Mouse (Mus musculus): ENCODE results near the gene Vmn1r17. TPM values are rescaled to one million over a fixed set of nuclear protein-coding genes. Genes with fewer than 3 reads are reported as not detected.
"Not testable (repeated sequence)": the region's sequence is repeated elsewhere in the genome, so short reads cannot be mapped to it uniquely, and the experiment has no call there.

Gene Vmn1r17
- polyA plus RNA-seq (2015; fragmentation: Nextera tagmentation; extraction: Ambion mirVana), result not detected in 2 replicates

DNA sequence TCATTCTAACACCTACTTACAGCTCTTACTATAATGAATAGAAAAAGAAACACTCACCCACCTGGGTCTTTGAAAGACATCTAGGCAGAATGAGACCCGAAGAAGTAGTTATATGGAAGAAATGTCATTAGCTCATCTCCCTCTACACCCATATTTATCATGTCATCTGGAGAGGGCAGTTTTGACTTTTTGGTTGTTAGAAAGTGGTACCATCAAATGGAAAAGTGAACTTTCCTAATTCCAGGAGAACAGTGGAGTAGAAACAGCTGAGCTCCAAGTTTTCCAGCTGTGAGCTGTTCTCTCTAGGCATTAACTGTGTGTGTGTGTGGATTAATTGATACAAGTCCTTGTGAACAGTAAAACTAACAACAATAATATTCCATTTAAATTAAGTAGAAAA, at the start of gene Vmn1r17:
TSS of gene Vmn1r17 (minus strand) at position 101 of the 400 bp plus-strand sequence.
- 96% methylated on average over 1 of the region's 1 CpGs for WGBS
- H3K27ac ChIP-seq, result no peak within 1 kb of the TSS
- no peak for ATAC-seq (replicated peaks; ENCODE audit: low FRiP score)
- no peak within 1 kb of the TSS for H3K4me2 ChIP-seq
- H3K36me3 ChIP-seq, result no peaks in the 10 kb centered on the region
- no peaks in the 10 kb centered on the region for H3K9me3 ChIP-seq (replicated peaks)
- no peak within 1 kb of the TSS for H3K9ac ChIP-seq
- no peaks in the 10 kb centered on the region for H3K4me1 ChIP-seq
- no peaks in the 10 kb centered on the region for H3K27me3 ChIP-seq
- H3K4me3 ChIP-seq (replicated peaks), result no peak within 1 kb of the TSS

DNA sequence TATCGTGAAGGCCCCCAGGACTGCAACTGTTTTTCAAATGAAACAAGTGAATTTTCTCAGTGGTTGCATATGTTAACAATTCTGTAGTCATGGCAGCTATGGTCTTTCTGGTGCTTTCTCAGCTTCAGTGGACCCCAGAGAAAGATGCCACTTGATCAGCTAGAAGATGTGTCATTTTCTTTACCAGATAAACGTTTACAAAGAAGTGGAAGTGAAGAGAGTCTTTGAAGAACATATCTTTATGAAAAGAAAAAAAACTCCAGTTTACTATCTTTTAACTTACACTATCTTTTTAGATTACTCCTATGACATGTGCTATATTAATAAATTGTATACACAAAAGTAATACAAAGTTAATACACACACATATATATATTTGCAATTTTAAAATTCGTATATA, 40.0 kb upstream of the Vmn1r17 start, which contains the start of gene Vmn1r19:
TSS of gene Vmn1r19 (plus strand) at position 301 of the 400 bp plus-strand sequence.
- not testable (repeated sequence) for H3K4me1 ChIP-seq; H3K27ac ChIP-seq; H3K9me3 ChIP-seq (replicated peaks); H3K4me2 ChIP-seq; H3K27me3 ChIP-seq; H3K4me3 ChIP-seq (replicated peaks); ATAC-seq (replicated peaks; ENCODE audit: low FRiP score); H3K36me3 ChIP-seq; H3K9ac ChIP-seq
- 71% methylated on average over 3 of the region's 3 CpGs for WGBS

DNA sequence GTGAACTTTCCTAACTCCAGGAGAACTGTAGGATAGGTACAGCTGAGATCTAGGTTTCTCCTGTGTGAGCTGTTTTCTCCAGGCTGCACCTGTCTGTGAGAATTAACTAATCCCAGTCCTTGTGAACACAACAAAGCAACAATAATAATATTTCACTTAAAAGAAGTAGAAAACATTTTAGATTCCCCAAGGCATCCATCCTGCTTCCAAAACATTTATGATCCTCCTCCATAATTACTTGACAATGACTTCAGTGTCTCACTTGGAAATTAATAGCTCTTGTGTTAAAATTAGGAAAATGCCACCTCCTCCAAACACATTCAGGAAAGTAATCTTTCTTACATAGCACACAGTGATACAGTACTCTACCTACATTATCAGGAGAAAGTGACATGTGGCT, 32.2 kb upstream of the Vmn1r17 start, which contains the start of gene Vmn1r18:
TSS of gene Vmn1r18 (minus strand) at position 101 of the 400 bp plus-strand sequence.
- H3K4me1 ChIP-seq, result no peaks in the 10 kb centered on the region
- H3K9me3 ChIP-seq (replicated peaks), result no peaks in the 10 kb centered on the region
- H3K4me2 ChIP-seq, result no peak within 1 kb of the TSS
- no peak for ATAC-seq (replicated peaks; ENCODE audit: low FRiP score)
- no peak within 1 kb of the TSS for H3K9ac ChIP-seq
- no peak within 1 kb of the TSS for H3K4me3 ChIP-seq (replicated peaks)
- no peaks in the 10 kb centered on the region for H3K27me3 ChIP-seq
- H3K36me3 ChIP-seq, result no peaks in the 10 kb centered on the region
- no peak within 1 kb of the TSS for H3K27ac ChIP-seq

DNA sequence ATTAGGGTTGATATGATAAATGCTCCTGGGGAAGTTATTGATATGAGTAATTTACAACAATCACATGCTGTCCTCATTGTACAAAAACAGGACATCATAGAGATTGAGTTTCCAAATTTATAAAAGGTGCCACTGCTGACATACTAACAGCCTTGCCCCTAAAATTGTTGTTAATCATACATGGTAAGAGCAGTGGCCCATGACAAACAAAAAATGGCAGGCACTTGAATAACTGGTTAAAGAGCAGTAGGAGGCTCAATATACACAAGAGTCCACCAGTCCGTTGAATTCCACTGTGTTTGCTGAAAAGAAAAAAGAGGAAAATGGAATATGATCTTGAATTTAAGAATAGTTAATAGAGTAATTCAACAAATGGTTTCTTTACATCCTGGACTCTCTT, 4.0 kb upstream of the Vmn1r17 start:
- no peak overlapping the region for H3K27ac ChIP-seq
- no peak overlapping the region for H3K4me2 ChIP-seq
- WGBS, result 92% methylated on average over 1 of the region's 1 CpGs
- no peak overlapping the region for H3K9ac ChIP-seq
- H3K9me3 ChIP-seq (replicated peaks), result no peaks in the 10 kb centered on the region
- no peaks in the 10 kb centered on the region for H3K4me1 ChIP-seq
- no peaks in the 10 kb centered on the region for H3K27me3 ChIP-seq
- no peaks in the 10 kb centered on the region for H3K36me3 ChIP-seq
- no peak overlapping the region for H3K4me3 ChIP-seq (replicated peaks)
- ATAC-seq (replicated peaks; ENCODE audit: low FRiP score), result no peak

DNA sequence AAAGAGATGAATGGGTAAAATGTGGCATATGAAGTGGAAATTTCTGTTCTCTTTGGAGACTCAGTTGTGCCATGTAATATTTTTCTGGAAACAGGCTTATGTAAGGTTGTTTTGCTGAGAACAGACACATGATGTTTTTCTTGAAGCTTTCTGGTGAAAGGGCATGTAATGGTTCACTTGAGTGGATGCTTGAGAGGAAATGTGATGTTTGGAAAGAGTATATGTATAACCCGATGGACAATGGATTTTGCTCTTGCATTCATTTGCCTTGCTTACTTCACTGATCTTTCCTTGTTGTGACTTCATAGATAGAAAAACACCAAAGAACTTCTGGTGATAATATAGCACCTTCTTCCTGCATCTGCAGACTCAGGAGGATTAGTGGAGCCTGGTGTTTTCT, 2.3 kb upstream of the Vmn1r17 start:
- not testable (repeated sequence) for H3K9ac ChIP-seq; H3K4me3 ChIP-seq (replicated peaks); ATAC-seq (replicated peaks; ENCODE audit: low FRiP score); H3K9me3 ChIP-seq (replicated peaks); H3K27ac ChIP-seq; H3K27me3 ChIP-seq; H3K4me2 ChIP-seq; H3K36me3 ChIP-seq; H3K4me1 ChIP-seq
- 92% methylated on average over 1 of the region's 1 CpGs for WGBS

DNA sequence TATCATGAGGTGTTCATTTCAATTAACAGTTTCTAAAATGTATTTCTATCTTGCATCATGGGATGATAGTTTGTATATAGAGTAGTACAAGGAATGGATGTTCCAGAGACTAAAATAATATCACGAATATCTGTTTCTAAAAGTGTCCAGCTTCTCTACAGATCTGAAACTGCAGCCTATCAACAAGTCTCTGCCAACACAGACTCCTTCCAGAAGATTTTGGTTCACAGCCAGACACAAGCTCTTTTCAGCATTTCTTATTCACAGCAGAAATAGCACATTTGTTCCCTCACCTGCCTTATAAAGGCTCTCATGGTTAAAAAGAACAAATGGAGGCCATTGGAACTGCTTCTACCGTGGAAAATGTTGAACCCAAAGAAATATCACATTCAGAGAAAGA, 6.7 kb downstream of the Vmn1r17 start:
- 78% methylated on average over 2 of the region's 2 CpGs for WGBS
- ATAC-seq (replicated peaks; ENCODE audit: low FRiP score), result no peak
- H3K9ac ChIP-seq, result no peak overlapping the region
- no peaks in the 10 kb centered on the region for H3K27me3 ChIP-seq
- H3K4me2 ChIP-seq, result no peak overlapping the region
- H3K4me1 ChIP-seq, result no peaks in the 10 kb centered on the region
- no peaks in the 10 kb centered on the region for H3K36me3 ChIP-seq
- no peak overlapping the region for H3K4me3 ChIP-seq (replicated peaks)
- H3K27ac ChIP-seq, result no peak overlapping the region
- H3K9me3 ChIP-seq (replicated peaks), result no peaks in the 10 kb centered on the region

DNA sequence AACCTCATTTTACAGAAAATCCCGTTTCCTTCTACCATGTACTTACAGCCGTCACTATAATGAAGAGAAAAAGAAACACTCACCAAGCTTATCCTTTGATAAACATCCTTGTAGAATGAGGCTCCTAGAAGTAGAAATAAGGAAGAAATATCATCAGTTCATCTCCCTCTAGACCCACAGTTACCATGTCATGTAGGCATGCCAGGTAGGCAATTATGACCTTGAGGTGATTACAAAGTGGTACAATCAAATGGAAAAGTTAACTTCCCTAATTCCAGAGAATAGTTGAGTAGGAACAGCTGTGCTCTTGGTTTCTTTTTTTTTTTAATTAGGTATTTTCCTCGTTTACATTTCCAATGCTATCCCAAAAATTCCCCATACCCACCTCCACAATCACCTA, 34.1 kb downstream of the Vmn1r17 start, which contains the start of gene Vmn1r16:
TSS of gene Vmn1r16 (minus strand) at position 101 of the 400 bp plus-strand sequence.
- WGBS, result 72% methylated on average over 3 of the region's 3 CpGs

DNA sequence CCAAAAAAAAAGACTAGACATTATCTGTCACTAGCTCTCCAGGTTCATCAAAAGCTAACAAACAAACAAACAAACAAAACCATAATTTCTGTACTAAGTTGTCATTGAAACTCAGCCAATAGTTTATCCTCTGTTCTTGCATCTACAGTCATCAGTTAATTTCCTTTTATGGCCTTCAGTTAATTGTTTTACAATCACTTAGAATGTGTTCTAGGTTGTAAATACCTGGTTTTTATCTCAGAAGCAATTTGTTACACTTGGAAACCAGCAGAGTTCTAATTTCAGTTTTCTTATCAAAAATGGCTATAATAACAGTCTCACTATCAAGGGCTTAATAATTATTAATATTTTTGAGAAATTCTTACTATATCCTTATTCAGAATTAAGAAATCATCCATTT, 37.4 kb downstream of the Vmn1r17 start:
- Histone ChIP-seq H3K4me2 (no peak overlapping the region), H3K27ac (no peak overlapping the region), H3K4me3 (replicated peaks) (no peak overlapping the region), H3K36me3 (no peaks in the 10 kb centered on the region), H3K27me3 (no peaks in the 10 kb centered on the region), H3K4me1 (no peaks in the 10 kb centered on the region), H3K9ac (no peak overlapping the region), H3K9me3 (replicated peaks) (no peaks in the 10 kb centered on the region)
- ATAC-seq (replicated peaks; ENCODE audit: low FRiP score), result no peak

More for the DNA sequence above, 34.1 kb downstream of the Vmn1r17 start, which contains the start of gene Vmn1r16:
- no peak within 1 kb of the TSS for H3K4me3 ChIP-seq (replicated peaks)
- no peak for ATAC-seq (replicated peaks; ENCODE audit: low FRiP score)
- H3K27me3 ChIP-seq, result no peaks in the 10 kb centered on the region
- no peaks in the 10 kb centered on the region for H3K36me3 ChIP-seq
- no peaks in the 10 kb centered on the region for H3K9me3 ChIP-seq (replicated peaks)
- no peak within 1 kb of the TSS for H3K9ac ChIP-seq
- no peak within 1 kb of the TSS for H3K27ac ChIP-seq
- H3K4me1 ChIP-seq, result no peaks in the 10 kb centered on the region
- no peak within 1 kb of the TSS for H3K4me2 ChIP-seq

Other genes with a start within 250 kb of the Vmn1r17 start
- gene Vmn1r11, start 230.3 kb downstream of the Vmn1r17 start, polyA plus RNA-seq (2015; fragmentation: Nextera tagmentation; extraction: Ambion mirVana), result not detected in 2 replicates
- not detected in 2 replicates for gene Vmn1r12, start 206.8 kb downstream of the Vmn1r17 start, polyA plus RNA-seq (2015; fragmentation: Nextera tagmentation; extraction: Ambion mirVana)
- gene Vmn1r13, start 160.4 kb downstream of the Vmn1r17 start, polyA plus RNA-seq (2015; fragmentation: Nextera tagmentation; extraction: Ambion mirVana), result not detected in 2 replicates
- gene Vmn1r14, start 132.0 kb downstream of the Vmn1r17 start, polyA plus RNA-seq (2015; fragmentation: Nextera tagmentation; extraction: Ambion mirVana), result not detected in 2 replicates
- gene Vmn1r15, start 105.8 kb downstream of the Vmn1r17 start, polyA plus RNA-seq (2015; fragmentation: Nextera tagmentation; extraction: Ambion mirVana), result not detected in 2 replicates
- gene Vmn1r16, start 34.2 kb downstream of the Vmn1r17 start, polyA plus RNA-seq (2015; fragmentation: Nextera tagmentation; extraction: Ambion mirVana), result not detected in 2 replicates
- not detected in 2 replicates for gene Vmn1r18, start 32.1 kb upstream of the Vmn1r17 start, polyA plus RNA-seq (2015; fragmentation: Nextera tagmentation; extraction: Ambion mirVana)
- not detected in 2 replicates for gene Vmn1r19, start 40.1 kb upstream of the Vmn1r17 start, polyA plus RNA-seq (2015; fragmentation: Nextera tagmentation; extraction: Ambion mirVana)
- not detected in 2 replicates for gene Vmn1r20, start 65.2 kb upstream of the Vmn1r17 start, polyA plus RNA-seq (2015; fragmentation: Nextera tagmentation; extraction: Ambion mirVana)
- 4.3 and 5.0 TPM in 2 replicates for gene Ppm1k, start 171.7 kb upstream of the Vmn1r17 start, polyA plus RNA-seq (2015; fragmentation: Nextera tagmentation; extraction: Ambion mirVana)
- gene Herc6, start 217.3 kb upstream of the Vmn1r17 start, polyA plus RNA-seq (2015; fragmentation: Nextera tagmentation; extraction: Ambion mirVana), result 3.8 and 4.9 TPM in 2 replicates